Mouse (Mus musculus) C2C12 (cell line): ENCODE results near the gene Actr5.

ENCODE experiments used
- CEBPB ChIP-seq: IDR thresholded peaks from one replicate; pipeline ENCODE4 v1.6.1; 2011; ENCODE audit warnings: low read depth, mild to moderate bottlenecking, control low read depth, moderate library complexity
- CTCF ChIP-seq: IDR thresholded peaks from one replicate; pipeline ENCODE4 v1.5.1; 2011; ENCODE audit not compliant: control insufficient read depth, insufficient read depth, insufficient read length
- FOSL1 ChIP-seq: IDR thresholded peaks from one replicate; pipeline ENCODE4 v1.8.0; 2011; ENCODE audit warnings: mild to moderate bottlenecking, low read length; ENCODE audit not compliant: poor library complexity, insufficient read depth, severe bottlenecking
- MAX ChIP-seq: IDR thresholded peaks from one replicate; pipeline ENCODE4 v1.6.1; 2011; ENCODE audit warnings: mild to moderate bottlenecking, control low read depth
- MYOD1 ChIP-seq: IDR thresholded peaks from one replicate; pipeline ENCODE4 v1.6.1; 2011; ENCODE audit warnings: low read depth; ENCODE audit not compliant: control insufficient read depth, insufficient read length
- MYOG ChIP-seq: IDR thresholded peaks from one replicate; pipeline ENCODE4 v1.6.1; 2011; ENCODE audit not compliant: control insufficient read depth, insufficient read length; ENCODE audit errors: extremely low read depth
- USF1 ChIP-seq: IDR thresholded peaks from one replicate; pipeline ENCODE4 v1.6.1; 2011; ENCODE audit warnings: low read depth, mild to moderate bottlenecking, control low read depth, moderate library complexity

- TF ChIP-seq CTCF (no peak), MAX (no peak), CEBPB (no peak), MYOG (no peak), MYOD1 (no peak), USF1 (no peak), FOSL1 (no peak)
These were observed 59.7 kb downstream of the Actr5 start for GRCm38 (mm10) chr2:158684247-158684843.
